Mouse (Mus musculus) lung, postnatal 0 days (tissue): ENCODE measurements around the gene D930020B18Rik.

ENCODE experiments used
- CTCF ChIP-seq: IDR thresholded peaks from 2 replicates; pipeline ENCODE4 v1.5.1; 2016; ENCODE audit warnings: antibody characterized with exemption, mild to moderate bottlenecking
- EP300 ChIP-seq: IDR thresholded peaks from 2 replicates; pipeline ENCODE4 v1.6.1; 2016; ENCODE audit warnings: antibody characterized with exemption, mild to moderate bottlenecking, control low read depth

GRCm38 (mm10) chr10:121662711-121663110, 21.3 kb downstream of the D930020B18Rik start:
- TF ChIP-seq CTCF (no peak), EP300 (no peak)
